Mouse (Mus musculus): Measurements from ENCODE around the gene Ccr4.
"Not testable (repeated sequence)": the region's sequence is repeated elsewhere in the genome, so short reads cannot be mapped to it uniquely, and the experiment has no call there.

Ccr4 gene

DNA sequence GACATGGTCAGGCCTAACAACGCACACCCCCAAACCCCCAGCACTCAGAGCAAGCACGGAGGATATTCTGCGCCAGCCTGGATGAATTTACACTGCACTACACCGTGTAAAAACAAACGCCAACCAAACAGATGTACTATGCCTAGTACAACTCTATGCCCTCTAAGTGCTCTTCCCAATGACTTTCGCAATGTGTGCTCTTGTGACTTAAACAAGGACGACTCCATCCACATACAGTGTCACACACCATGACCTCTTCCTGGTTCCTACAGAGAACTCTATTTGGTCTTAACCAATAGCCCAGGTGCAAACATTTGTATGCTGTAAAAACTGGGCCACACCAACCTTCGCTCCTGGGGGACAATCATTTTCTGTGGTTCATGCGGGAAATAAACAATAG, 17.8 kb upstream of the Ccr4 start:
- no peak for DNase-seq (ENCODE audit: low spot score)

DNA sequence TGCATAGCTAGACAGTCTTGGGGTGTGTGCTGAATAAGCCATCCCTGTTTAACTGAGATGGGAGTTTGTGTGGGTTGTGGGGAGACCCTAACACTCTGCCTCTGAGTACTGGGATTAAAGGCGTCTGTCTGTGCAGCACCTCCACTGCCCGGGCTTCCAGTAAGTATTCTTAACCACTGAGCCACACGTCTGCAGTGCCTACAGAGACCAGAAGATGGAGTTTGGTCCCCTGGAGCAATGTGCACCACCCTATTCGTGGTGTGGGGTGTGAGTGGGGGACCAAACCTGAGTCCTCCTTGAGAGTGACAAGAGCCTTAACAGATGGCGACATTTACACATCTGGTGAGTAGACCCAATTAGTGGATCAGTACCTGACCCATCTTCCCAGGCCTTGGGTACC, 17.3 kb upstream of the Ccr4 start:
- DNase-seq (ENCODE audit: low spot score): no peak

DNA sequence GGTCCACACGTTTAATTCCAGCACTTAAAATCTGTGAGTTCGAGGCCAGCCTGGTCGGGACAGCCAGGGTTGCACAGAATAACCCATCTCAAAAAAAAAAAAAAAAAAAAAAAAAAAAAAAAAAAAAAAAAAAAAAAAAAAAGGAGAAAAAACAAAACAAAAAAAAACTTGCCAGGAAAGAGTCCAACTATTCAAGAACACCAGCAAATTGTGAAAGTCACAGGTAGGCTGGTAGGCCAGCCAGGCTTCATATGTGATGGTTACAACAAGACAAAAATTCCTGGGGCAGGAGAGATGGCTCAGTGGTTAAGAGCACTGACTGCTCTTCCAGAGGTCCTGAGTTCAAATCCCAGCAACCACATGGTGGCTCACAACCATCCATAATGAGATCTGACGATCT, 15.8 kb upstream of the Ccr4 start:
- DNase-seq (ENCODE audit: low spot score): not testable (repeated sequence)

DNA sequence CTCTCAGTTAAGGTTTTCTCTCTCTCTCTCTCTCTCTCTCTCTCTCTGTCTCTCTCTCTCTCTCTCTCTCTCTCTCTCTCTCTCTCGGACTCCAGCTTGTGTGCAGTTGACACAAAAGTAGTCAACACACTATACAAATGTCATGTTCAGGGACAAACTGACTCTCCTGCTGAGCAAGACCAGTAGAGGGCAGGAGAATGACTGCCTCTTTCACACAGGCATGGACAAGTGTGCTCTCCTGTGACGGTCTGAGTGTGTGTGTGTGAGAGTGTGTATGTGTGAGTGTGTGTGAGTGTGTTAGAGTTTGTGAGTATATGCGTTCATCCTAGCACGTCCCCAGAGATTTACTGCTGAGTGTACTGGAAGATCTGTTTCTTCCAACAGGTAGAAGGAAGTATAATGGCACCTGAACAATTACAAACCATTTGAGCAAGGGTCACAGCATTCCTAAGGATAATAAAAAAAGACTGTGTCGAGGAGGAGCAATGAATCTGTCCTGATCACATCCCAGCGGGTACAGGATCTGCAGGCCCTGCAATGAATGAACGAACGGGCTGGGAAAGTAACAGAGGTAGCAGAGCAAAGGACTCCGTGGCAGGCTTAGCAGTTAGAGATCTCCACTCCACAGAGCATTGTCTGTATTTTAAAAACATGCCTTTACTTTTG, 14.2 kb upstream of the Ccr4 start:
- peak; percentile 10 for DNase-seq (ENCODE audit: low spot score)

DNA sequence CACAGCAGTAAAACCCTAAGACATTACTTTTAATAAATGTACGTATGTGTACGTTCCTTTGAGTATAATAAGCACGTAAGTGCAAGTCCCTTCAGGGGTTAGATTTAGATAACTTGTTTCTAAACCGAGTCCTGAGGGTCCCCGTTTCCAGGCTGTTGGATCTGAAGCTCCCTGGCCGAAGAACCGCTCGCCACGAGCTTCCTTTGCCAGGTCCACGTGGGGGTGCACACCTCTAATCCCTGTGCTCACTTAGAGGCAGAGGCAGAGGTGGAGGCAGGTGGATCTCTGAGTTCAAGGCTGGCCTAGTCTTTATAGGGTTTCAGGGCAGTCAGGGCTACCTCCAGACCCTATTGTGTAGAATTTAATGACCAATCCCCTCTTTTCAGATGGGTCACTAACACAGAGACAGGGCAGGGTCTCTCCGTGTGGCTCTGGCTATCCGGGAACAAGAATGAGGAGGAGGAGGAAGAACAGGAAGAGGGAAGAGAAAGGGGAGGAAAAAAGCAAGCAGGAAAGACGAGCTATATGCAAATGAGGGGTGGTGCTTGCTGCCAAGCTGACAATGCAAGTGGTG, 13.3 kb upstream of the Ccr4 start:
- DNase-seq (ENCODE audit: low spot score): no peak

DNA sequence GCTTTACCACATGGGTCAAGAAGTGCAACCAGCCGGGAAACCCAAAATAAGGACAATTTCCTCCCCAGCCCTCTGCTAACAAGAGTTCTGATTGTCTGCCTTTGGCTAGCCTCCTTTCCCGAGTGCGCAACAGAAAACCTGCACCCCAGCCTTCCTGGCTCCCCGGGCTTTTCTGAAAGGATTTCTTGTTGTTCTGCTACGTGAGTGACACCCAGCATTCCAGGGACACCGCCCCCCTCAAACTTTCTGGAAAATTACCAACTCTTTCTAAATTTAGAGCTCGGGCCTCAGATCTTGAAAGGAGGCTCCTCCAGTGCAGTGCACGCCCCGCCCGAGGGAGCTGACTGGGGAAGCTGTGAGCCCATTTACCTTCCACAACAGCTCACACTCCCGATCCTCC, 10.6 kb upstream of the Ccr4 start, which contains the start of gene C130032M10Rik:
C130032M10Rik (plus strand) TSS at position 334 of the 400 bp plus-strand sequence.
- DNase-seq (ENCODE audit: low spot score): no peak

DNA sequence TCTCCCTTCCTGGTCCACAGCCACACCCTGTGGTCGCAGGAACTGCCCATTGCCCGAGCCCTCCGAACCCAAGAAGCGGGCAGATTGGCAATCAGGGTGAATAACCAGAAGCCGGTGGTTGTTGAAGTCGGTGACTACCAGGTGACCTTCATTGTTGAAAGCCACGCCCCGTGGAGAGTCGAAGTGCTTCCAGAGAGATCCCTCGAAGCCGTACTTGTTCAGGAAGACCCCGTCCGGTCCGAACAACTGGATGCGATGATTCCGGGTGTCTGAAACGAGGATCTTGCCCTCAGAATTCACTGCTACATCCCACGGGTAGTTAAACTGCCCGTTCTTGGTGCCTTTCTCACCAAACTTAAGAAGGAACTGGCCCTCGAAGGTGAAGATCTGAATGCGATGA, 8.1 kb upstream of the Ccr4 start:
- no peak for DNase-seq (ENCODE audit: low spot score)

DNA sequence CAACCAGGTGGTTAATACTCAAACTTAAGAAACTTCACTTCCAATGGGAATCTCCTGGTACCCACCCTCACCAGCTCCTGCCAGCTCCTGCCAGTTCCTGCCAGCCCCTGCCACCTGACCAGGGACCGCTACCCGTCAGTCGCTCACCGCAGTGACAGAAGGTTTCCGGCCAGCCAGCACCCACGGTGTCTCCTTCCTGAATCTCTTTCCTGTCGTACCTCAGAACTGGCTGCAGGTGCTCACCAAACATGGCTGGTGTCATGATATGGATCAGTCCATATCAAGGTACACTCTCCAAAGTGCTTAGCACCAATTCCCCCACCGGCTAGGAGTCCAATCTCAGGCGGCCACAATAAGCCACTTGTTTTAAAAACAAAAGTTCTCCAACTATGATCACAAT, 5.1 kb upstream of the Ccr4 start:
- DNase-seq (ENCODE audit: low spot score): no peak

DNA sequence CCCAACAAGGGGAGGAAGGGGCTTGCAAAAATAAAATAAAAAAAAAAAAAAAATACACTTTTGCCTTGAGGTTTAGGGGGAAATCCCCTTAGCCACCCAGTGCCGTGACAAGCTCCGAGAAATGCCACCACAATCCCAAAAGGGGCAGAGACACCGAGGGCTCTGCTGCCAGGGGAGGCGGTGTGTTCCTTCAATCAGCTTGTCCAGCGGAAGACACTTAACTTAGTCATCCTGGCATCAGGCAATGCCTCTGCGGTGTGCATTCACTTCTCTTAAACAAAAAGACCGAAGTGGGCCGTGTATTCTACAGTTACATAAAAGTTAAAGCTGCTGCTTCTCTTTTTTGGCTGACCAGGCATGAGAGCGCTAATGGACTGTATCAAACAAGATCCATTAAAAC, 2.7 kb upstream of the Ccr4 start:
- no peak for DNase-seq (ENCODE audit: low spot score)

DNA sequence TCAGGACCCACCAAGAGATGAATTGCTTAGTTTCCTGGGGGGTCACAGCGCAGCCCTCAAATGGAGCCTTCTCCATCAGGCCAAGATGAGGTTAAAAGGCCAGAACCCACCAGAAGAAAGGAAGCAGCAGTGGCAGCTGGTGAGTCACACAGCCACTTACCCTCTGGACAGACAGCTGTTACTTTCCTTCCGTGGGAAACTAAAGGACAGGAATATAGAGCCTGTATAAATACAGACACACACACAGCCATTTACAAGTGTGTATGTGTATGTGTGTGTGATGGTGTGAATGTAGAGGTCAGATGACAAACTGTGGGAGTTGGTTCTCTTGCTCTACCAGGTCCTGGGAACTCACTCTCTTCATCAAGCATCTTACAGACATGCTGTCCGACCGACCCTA, 1.8 kb upstream of the Ccr4 start:
- no peak for DNase-seq (ENCODE audit: low spot score)

DNA sequence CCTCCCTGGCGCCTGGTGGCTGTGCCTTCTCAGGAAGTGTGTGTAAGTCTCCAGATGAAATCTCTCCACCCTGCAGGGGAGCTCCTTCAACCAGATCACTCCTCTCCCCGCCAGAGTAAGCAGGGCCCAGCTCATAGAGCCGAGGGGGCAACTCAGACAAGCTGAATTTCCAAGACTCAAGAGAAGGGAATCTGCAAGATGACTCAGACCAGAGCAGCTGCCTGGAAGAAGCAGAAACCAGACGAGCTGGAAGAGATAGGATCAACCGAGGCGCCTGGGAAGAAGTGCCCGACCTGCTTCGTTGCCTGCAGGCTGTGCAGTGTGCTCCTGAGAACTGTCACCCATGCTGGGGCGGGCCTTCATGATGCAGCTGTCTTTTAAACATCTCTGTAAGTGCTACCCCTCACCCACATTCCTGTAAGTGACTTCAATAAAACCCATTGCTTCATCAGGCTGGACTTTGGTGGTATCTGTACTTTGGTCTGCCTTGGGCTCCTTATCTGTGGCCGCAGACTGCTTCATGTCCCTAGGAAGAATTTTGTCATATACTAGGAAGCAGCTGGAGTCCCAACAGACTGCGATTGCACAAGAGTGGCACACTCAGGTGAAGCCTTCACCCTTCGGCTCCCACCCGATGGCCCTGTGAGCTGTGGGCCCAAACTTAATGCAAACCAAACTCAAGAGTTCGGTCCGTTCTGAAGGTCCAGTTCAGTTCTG, 1.8 kb downstream of the Ccr4 start:
- DNase-seq (ENCODE audit: low spot score): no peak

DNA sequence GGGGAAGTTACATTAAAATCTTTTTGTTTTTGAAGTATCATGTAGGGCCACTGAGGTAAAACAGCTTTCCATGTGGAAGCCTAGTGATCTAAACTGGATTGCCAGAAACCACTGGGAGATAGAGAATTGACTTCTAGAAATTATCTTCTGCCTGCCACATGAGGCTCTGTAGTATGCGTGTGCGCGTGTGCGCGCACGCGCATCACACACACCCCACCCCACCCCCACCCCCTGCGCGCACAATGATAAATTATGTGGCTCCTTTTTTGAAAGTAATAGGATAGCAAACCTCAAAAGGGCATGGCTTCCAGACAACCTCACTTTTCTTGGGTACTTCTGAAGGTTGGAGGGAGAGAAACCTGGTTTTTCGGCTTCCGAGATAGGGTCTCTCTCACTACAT, 2.8 kb downstream of the Ccr4 start:
- no peak for DNase-seq (ENCODE audit: low spot score)

DNA sequence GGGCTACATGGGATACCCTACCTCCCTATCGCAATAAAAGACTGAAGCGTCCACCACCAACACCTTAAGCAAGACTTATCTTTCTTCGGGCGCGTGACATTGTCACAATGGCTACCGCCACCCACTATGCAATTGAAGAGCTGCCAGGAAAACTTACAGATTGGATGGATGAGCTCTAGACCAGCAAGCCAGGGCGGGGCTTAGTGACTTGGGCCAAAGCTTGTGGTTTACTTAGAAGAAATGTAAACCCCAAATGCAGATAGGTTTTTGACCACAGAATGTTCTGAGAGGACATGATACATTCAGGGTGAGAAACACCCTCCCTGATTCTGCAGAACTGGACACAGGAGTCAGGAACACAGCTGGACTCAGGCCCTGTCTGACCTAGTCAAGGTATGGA, 3.6 kb downstream of the Ccr4 start:
- no peak for DNase-seq (ENCODE audit: low spot score)

DNA sequence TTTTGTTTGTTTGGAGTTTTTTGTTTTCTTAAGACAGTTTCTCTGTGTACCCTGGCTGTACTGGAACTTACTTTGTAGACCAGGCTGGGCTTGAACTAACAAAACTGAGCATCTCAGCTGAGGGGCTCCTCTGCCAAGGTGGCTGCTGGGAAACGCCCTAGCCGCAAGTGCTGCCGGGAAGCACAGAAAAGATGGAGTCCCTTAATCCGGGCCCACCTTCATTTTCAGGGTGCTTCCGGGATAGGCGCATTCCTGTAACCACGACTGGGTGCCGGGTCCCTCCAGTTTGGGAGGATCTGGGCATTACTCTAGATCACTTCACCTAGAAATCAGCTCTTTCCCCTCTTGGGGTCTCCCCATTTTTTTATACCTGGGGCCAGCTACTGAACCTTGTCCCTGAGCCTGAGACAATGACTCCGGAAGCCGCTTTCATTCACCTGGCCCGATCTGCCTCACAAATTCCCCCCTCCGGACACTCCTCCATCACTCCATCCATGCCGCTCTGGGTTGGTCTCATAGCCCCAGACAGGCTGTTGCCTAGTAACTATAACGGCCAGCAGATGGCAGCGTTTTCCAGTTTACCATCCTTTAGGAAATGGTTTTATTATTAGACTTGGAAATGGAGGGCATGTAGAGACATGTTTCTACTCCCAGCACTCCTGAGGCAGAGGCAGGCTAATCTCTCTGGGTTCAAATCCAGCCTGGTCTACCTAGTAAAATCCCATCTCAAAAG, 4.8 kb downstream of the Ccr4 start:
- DNase-seq (ENCODE audit: low spot score): peak; percentile 78

DNA sequence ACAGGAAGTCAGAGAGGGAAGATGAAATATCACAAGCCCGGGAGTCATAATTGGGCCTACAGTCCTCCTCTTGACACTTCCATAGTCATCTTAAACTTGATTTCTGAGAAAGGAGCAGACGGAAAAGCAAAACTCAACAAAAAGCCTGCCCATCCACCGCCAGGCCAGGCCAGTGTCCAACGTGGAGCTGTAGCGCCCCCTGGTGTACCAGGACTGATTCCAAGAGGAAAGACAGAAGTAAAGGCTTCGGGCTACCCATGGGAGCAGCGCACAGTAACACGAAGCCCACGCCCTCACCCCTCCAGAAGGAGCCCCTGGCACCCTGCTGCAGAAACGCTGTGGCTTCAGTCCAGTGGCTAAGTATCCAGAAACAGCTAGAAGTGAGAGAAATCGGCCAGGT, 6.5 kb downstream of the Ccr4 start:
- peak; percentile 88 for DNase-seq (ENCODE audit: low spot score)

DNA sequence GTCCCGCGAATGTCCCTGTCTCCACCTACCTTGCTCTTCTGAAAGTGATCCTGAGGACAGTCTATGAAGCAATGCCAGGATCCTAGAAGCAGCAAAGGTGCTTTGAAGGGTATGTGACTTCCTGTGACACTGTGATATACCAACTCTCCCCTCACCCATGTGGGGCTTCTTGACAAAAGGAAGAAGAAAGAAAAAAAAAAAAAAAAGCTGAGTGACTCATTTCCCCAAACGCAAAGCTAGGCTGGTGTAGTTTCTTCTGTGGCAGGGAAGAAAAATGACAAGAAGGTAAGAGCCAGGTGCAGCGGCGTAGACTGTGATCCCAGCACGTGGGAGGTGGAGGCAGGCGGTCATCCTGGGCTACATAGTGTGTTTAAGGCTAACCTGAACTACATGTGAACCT, 8.2 kb downstream of the Ccr4 start:
- no peak for DNase-seq (ENCODE audit: low spot score)

DNA sequence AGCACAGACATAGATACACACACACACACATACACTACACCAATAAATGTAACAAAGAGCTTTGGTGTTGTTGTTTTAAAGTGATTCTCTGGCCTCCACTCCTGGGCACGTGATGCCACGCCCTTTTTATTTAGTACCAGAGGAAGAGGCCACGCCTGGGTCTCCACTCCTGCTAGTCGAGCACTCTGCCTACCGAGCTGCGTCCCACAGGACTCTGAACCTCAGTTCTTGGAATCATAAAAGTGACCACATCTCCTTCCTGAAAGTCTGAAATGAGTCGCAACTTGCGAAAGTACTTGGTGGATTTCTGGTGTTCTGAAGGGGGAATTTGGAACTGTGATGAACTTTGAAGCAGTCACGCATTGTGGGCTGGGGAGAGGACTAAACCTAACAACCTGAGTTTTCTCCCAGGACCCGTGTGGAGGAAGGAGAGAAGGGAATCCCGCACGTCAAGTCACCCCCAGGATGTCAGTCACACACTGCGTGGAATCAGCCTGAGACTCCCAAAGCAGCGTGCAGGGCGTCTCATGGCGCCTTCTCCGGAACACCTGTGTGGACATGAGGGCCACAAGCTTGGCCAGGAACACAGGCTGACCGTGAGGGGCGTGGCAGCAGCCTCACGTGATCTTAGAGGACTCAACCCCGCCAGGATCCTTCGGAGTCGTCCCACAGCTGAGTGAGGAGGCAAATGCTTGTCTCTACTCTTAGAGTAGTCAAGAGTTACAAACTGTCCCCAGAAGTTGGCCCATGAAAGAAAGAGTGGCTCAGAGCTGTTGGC, 17.0 kb downstream of the Ccr4 start:
- DNase-seq (ENCODE audit: low spot score): no peak

DNA sequence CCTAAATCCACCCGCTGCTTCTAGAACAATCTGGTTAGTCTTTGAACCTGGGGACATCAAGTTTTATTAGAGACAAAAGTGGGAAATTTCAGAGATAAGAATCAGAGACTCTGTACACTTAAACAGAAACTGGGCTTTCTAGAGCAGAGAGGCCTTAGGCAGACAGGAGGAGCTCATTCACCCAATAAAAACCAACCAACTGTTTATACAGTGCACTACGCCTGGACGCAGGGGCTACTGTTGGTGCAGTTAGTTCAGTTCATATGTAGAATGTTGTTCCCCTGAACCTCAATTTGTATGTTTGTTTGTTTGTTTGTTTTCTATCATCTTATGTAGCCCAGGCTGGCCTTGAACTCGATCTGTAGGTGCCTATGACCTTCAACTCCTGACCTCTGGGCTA, 17.9 kb downstream of the Ccr4 start:
- no peak for DNase-seq (ENCODE audit: low spot score)

DNA sequence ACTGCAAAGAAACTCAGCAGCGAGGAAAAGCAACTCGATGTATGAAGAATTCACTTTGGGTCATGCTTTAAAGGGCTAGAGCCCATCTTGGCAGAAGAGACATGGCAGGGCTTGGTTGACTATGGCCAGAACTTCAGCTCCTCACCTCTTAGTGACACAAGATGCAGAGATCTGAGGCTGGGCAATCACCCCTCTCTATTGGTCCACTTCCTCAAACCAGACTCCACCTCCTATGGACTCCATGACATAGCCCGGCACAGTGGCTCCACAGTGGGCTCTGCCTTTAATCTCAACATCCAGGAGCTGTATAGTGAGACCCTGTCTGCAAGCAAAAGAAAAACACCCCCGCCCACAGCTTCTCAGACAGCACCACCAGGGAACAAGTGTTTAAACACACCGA, 19.9 kb downstream of the Ccr4 start:
- no peak for DNase-seq (ENCODE audit: low spot score)

DNA sequence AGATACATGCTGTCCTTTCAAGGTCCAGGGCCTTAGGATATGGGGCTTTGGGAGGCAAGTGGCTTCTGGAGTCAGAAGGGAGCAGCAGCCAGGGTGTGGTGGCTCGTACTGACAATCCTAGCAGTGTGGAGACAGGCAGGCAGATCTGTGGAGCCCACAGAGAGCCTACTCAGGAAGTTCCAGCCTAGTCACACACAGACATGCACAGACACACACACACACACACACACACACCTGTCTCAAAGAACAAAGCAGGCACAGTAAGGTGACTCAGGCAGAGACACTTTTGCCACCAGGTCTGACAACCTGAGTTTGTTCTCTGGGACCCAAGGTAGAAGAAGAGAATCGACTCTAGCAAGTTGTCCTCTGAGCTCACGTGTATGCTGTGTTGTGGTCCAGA, 23.8 kb downstream of the Ccr4 start:
- DNase-seq (ENCODE audit: low spot score): no peak

DNA sequence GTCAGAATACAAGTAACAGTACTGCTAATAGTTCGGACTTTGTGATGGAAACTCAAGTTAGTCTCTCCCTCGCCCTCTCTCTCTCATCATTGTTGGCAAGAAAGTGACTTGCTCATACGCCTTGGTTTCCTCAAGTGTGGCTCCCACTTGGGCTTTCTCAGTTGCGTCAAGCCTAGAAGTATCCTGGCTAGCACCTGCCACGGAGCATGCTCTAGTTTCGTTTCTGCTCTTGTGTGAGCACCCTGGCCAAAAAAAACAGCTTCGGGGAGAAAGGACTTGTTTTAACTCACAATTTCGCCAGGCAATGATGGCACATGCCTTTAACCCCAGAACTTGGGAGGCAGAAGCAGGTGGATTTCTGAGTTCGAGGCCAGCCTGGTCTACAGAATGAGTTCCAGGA, 27.7 kb downstream of the Ccr4 start:
- no peak for DNase-seq (ENCODE audit: low spot score)

DNA sequence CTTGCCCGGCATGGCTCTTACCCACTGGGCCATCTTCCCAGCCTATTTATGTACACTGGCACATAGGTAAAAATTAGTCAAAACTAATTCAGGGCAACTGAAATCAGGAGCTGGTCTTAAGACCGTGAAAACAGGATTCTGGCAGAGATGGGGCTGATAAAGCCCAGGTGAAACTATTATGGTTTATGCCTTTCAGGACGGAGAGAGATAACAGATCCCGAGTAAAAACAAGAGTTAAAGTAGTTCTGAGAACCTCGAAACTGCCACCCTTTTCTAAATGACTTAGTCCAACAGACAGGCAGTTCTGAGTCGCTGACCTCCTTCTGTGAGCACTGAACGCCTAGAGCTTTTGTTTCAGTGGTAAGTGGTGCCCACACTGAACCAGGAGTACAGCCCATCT, 32.8 kb downstream of the Ccr4 start:
- DNase-seq (ENCODE audit: low spot score): no peak
